Mouse (Mus musculus) erythroblast, adult 5-6 weeks (primary cell): ENCODE data around the gene Celsr2. TPM values are rescaled to one million over a fixed set of nuclear protein-coding genes. Genes with fewer than 3 reads are reported as not detected.

Experiments used
- ATAC-seq: replicated peaks from 2 replicates; pipeline ENCODE4 v1.8.0; 2016; ENCODE audit warnings: moderate number of reproducible peaks, mild to moderate bottlenecking, moderate TSS enrichment, inconsistent platforms; ENCODE audit not compliant: poor library complexity, low FRiP score, severe bottlenecking
- total RNA-seq, 2 experiments: library from RNA; stranded (forward) in 1 of 2; stranded (reverse) in 1 of 2; fragments of 150-400 nt in 1 of 2; fragments of 200-764, 138-1000 nt in 1 of 2; gene quantifications; 2 replicates each; pipeline versions ENCODE4 v1.2.3 to v1.2.4; 2015 to 2017; ENCODE audit warnings: low replicate concordance in 2 of 2

Celsr2 gene
- total RNA-seq (2015; ENCODE audit: low replicate concordance): not detected in 2 replicates
- total RNA-seq (2017; ENCODE audit: low replicate concordance): 0.14 TPM in 1 of 2 replicates, not detected in the other

GRCm38 (mm10) chr3:108414857-108415830 lies at the start of gene Celsr2:
Gene Celsr2, minus strand, starts transcription at chr3:108415552.
- no peak for ATAC-seq

- peak; percentile 47; the same call in 1 of the 2 replicates for ATAC-seq
Measured at GRCm38 (mm10) chr3:108458866-108459265, 43.5 kb upstream of the Celsr2 start.

GRCm38 (mm10) chr3:108458380-108458779 lies 43.0 kb upstream of the Celsr2 start:
- no peak for ATAC-seq

- no peak for ATAC-seq
Measured at GRCm38 (mm10) chr3:108454172-108454571, 38.8 kb upstream of the Celsr2 start.

- ATAC-seq: no peak
Measured at GRCm38 (mm10) chr3:108451969-108452368, 36.6 kb upstream of the Celsr2 start.

- no peak for ATAC-seq
Measured at GRCm38 (mm10) chr3:108445366-108445705, 30.0 kb upstream of the Celsr2 start.

GRCm38 (mm10) chr3:108444698-108445365 lies 29.5 kb upstream of the Celsr2 start, which contains the start of gene Sars:
Gene Sars, minus strand, starts transcription at chr3:108445209.
- peak; percentile 93 for ATAC-seq

- ATAC-seq: peak; percentile 80
Measured at GRCm38 (mm10) chr3:108444029-108444428, 28.7 kb upstream of the Celsr2 start.

GRCm38 (mm10) chr3:108436380-108436714 lies 21.0 kb upstream of the Celsr2 start:
- no peak for ATAC-seq

- no peak for ATAC-seq
Measured at GRCm38 (mm10) chr3:108435701-108436379, 20.5 kb upstream of the Celsr2 start.

GRCm38 (mm10) chr3:108433881-108434495 lies 18.6 kb upstream of the Celsr2 start:
- no peak for ATAC-seq

- ATAC-seq: no peak
Measured at GRCm38 (mm10) chr3:108433188-108433880, 18.0 kb upstream of the Celsr2 start.

- no peak for ATAC-seq
Measured at GRCm38 (mm10) chr3:108432542-108433187, 17.3 kb upstream of the Celsr2 start.

GRCm38 (mm10) chr3:108425624-108426018 lies 10.3 kb upstream of the Celsr2 start:
- no peak for ATAC-seq

GRCm38 (mm10) chr3:108424944-108425623 lies 9.7 kb upstream of the Celsr2 start:
- ATAC-seq: no peak

GRCm38 (mm10) chr3:108423844-108424801 lies 8.8 kb upstream of the Celsr2 start:
- no peak for ATAC-seq

- ATAC-seq: no peak
Measured at GRCm38 (mm10) chr3:108423006-108423405, 7.7 kb upstream of the Celsr2 start.
